Mouse (Mus musculus) left cerebral cortex, postnatal 25 days (tissue): ENCODE data around the gene Sept11. TPM values are rescaled to one million over a fixed set of nuclear protein-coding genes. Genes with fewer than 3 reads are reported as not detected.

Experiments
- DNase-seq, 2 experiments: peaks; one replicate each; pipeline ENCODE4 v3.0.0; 2022; ENCODE audit warnings: low spot score in 2 of 2, mixed read lengths in 1 of 2
- intact Hi-C: fragments of 180-260 bp; cut with DNase I; formaldehyde crosslinking; loops from one replicate; pipeline ENCODE4 v1.15.1; 2025
- total RNA-seq, 2 experiments: library from RNA; stranded (reverse); gene quantifications; 2 replicates each; pipeline ENCODE4 v1.2.3; 2021

Sept11 gene
- total RNA-seq, 2 experiments from 2014 or later = 195 to 212 TPM

GRCm38 (mm10) chr5:93206109-93207005, 113.1 kb downstream of the Sept11 start, which contains the start of the genes Ccni and 2010109A12Rik:
Gene Ccni, minus strand, starts transcription at chr5:93206495.
Gene 2010109A12Rik, plus strand, starts transcription at chr5:93206518.
- peak; percentile 97 for DNase-seq
- intact Hi-C loops = loop anchor here (1.0 to 10.0 kb wide), 2 partner anchors 61 to 118 kb away; partner anchors contain the start of gene Ccng2

DNA sequence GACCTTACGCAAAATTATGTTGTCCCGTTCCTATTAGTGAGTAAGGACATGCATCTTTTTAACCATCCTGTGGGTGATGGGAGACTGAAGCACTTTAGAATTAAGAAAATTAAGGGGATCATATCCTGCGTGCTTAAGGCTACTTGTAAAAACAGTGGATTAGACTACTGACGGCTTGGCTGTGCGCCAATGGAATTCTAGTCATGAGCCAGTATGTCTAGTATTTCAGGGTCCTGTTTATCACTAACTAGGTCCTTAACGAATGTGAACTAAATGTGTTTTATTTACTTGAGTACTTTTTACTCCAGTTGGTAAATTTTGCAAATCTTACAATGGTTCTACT, 113.7 kb downstream of the Sept11 start:
- DNase-seq = peak in 1 of 2 experiments; percentile 32
- intact Hi-C loops = loop anchor here (10.0 kb wide), 1 partner anchor 118 kb away; no protein-coding TSS in a partner anchor

- intact Hi-C loops = loop anchor here (10.0 kb wide), 1 partner anchor 117 kb away; no protein-coding TSS in a partner anchor
- no peak for DNase-seq
These were observed 114.3 kb downstream of the Sept11 start for GRCm38 (mm10) chr5:93207555-93207954.

- intact Hi-C loops = no loop called here
- DNase-seq = no peak
These were observed 125.1 kb downstream of the Sept11 start for GRCm38 (mm10) chr5:93218375-93218774.

DNA sequence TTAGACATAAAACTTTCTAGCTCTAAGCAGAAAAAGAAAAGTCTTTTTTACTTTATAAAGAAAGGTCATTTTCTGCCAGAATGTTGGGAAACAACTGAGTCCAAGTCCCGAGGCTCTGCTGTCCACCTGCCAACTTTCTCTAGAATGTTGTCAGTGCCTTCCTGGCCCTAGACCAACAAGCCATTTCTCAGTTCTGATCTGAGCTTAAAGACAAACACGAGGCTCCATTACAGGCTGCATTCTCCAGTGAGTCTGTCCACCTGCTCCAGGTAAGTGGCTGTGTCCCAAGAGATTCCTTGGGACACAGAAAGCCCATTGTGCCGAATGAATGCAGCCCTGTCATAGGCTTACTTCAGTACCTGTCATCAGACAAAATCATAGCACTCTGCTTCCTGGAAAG, 128.4 kb downstream of the Sept11 start:
- intact Hi-C loops = no loop called here
- no peak for DNase-seq

GRCm38 (mm10) chr5:93224549-93224948, 131.3 kb downstream of the Sept11 start:
- intact Hi-C loops = no loop called here
- DNase-seq = no peak

Other genes with a start within 250 kb of the Sept11 start
- 10 to 100 TPM; 13.1 to 18.7 TPM for gene Sowahb, start 48.4 kb upstream of the Sept11 start, total RNA-seq
- 100 to 1,000 TPM; 286 to 294 TPM for gene Ccni, start 113.1 kb downstream of the Sept11 start, total RNA-seq
- under 1 TPM in 1 of 2 experiments, not detected in 1; 0.66 TPM for gene 2010109A12Rik, start 113.1 kb downstream of the Sept11 start, total RNA-seq
- 10 to 100 TPM; 44.3 to 46.4 TPM for gene Ccng2, start 173.8 kb downstream of the Sept11 start, total RNA-seq